In genomic region chr5:117764496-117764895, GRCm38 (mm10) we compare ENCODE assay signal across 23 mouse cellular contexts. TPM values are rescaled to one million over a fixed set of nuclear protein-coding genes. Genes with fewer than 3 reads are reported as not detected.
DNase-seq lines count a peak whose midpoint lies in the region; ATAC-seq and TF ChIP-seq lines count a peak whose summit lies in the region.
"Had no signal": no experiment of that assay in that cellular context is flagged by ENCODE, and none has a peak within 500 bp of the region (broad histone marks: within the 10 kb centered on the region; RNA-seq: fewer than 3 reads in every experiment).

No protein-coding gene starts in this region.

- DNase-seq in cerebellum, postnatal 36 days: peak; percentile 14 to 16
- DNase-seq in cerebellum, adult 11-12 months: no peak
- peak; percentile 25 for DNase-seq in left cerebral cortex, postnatal 4 days
- DNase-seq in left cerebral cortex, adult 2 months (ENCODE audit: extremely low spot score in 1 of 2, low spot score in 2 of 2): no peak
- peak; percentile 90 for DNase-seq in kidney, adult 9 months
- peak; percentile 84 to 92 for DNase-seq in kidney, postnatal 36 days
- DNase-seq in lung, postnatal 4 days: no peak
- DNase-seq: adrenal gland, postnatal 36 days; embryo, embryonic 11 days; forebrain, postnatal 0 days; heart, postnatal 10 days; liver, postnatal 0 days; lung, postnatal 10 days; retina, postnatal 1 day had no signal

- peaks cover 9% of the 10 kb centered on the region for H3K36me3 ChIP-seq in hindbrain, embryonic 16.5 days (ENCODE audit: control insufficient read depth, insufficient read depth, low read length)
- H3K36me3 ChIP-seq: heart, embryonic 10.5 days; limb, embryonic 10.5 days had no signal

- no peak overlapping the region for H3K27ac ChIP-seq in left cerebral cortex, adult 2 months
- H3K27ac ChIP-seq in hindbrain, embryonic 16.5 days (ENCODE audit: low read depth, low read length): no peak overlapping the region
- H3K27ac ChIP-seq: heart, embryonic 10.5 days; hindbrain, embryonic 13.5 days; layer of hippocampus, adult 2 months; limb, embryonic 10.5 days; midbrain, embryonic 15.5 days had no signal

- H3K4me1 ChIP-seq in hindbrain, embryonic 16.5 days (ENCODE audit: control insufficient read depth, insufficient read depth, low read depth, low read length): no peaks in the 10 kb centered on the region
- H3K4me1 ChIP-seq: heart, embryonic 10.5 days; hindbrain, embryonic 13.5 days; limb, embryonic 10.5 days; megakaryocyte, embryonic 14.5 days; midbrain, embryonic 15.5 days had no signal

- 74% methylated on average over 9 of the region's 9 CpGs for WGBS in hindbrain, embryonic 16.5 days

- intact Hi-C loops in left cerebral cortex, postnatal 4 days (cut with DNase I): no loop called here
- intact Hi-C loops in left cerebral cortex, adult 2 months (cut with DNase I): no loop called here

- H3K9ac ChIP-seq in hindbrain, embryonic 16.5 days (ENCODE audit: low read depth, low read length): no peak overlapping the region
- H3K9ac ChIP-seq: forebrain, postnatal 0 days; hindbrain, embryonic 13.5 days; liver, postnatal 0 days; midbrain, embryonic 15.5 days had no signal

- ATAC-seq in hindbrain, embryonic 16.5 days: no peak
- ATAC-seq: forebrain, postnatal 0 days; liver, postnatal 0 days; midbrain, embryonic 15.5 days had no signal

- H3K4me3 ChIP-seq in left cerebral cortex, adult 2 months: no peak overlapping the region
- H3K4me3 ChIP-seq in hindbrain, embryonic 16.5 days (ENCODE audit: low read length): no peak overlapping the region
- H3K4me3 ChIP-seq: heart, embryonic 10.5 days; hindbrain, embryonic 13.5 days; layer of hippocampus, adult 2 months; limb, embryonic 10.5 days; megakaryocyte, embryonic 14.5 days; midbrain, embryonic 15.5 days had no signal

- no peak for TF ChIP-seq CTCF in left cerebral cortex, adult 2 months (IDR thresholded peaks at IDR 0.05)

- H3K9me3 ChIP-seq in hindbrain, embryonic 16.5 days (ENCODE audit: control insufficient read depth, low read length): no peaks in the 10 kb centered on the region
- H3K9me3 ChIP-seq: heart, embryonic 10.5 days; hindbrain, embryonic 13.5 days; limb, embryonic 10.5 days; midbrain, embryonic 15.5 days had no signal

- H3K27me3 ChIP-seq in hindbrain, embryonic 16.5 days (replicated peaks; ENCODE audit: control insufficient read depth, insufficient read depth, low read length): no peaks in the 10 kb centered on the region
- H3K27me3 ChIP-seq: CH12.LX; hindbrain, embryonic 13.5 days; megakaryocyte, embryonic 14.5 days; midbrain, embryonic 15.5 days had no signal

- no peak overlapping the region for H3K4me2 ChIP-seq in hindbrain, embryonic 16.5 days (ENCODE audit: low read length)
- H3K4me2 ChIP-seq: hindbrain, embryonic 13.5 days; midbrain, embryonic 15.5 days had no signal

RNA-seq across cellular contexts. Expression of gene Nos1, which starts 16.3 kb away (rescaled TPM):
- total RNA-seq in left cerebral cortex, postnatal 4 days (2021): 10 to 100 TPM; 36.0 to 42.2 TPM
- 10 to 100 TPM; 34.5 to 41.2 TPM for total RNA-seq in left cerebral cortex, adult 2 months (2021)
- 2.8 and 3.1 TPM in 2 replicates for polyA plus RNA-seq in hindbrain, embryonic 16.5 days (2015; fragmentation: Nextera tagmentation; extraction: Ambion mirVana)
- total RNA-seq: neutrophil, adult 5-6 weeks had no signal
- polyA plus RNA-seq: liver, postnatal 0 days had no signal

Comparison
In these comparisons a context has a peak if more than half of its experiments do, and no peak if none do; other contexts are left out.
1. DNase-seq: peak in cerebellum, postnatal 36 days (2 of 2), left cerebral cortex, postnatal 4 days (single experiment), kidney, adult 9 months (single experiment) and kidney, postnatal 36 days (2 of 2); none in cerebellum, adult 11-12 months (single experiment), left cerebral cortex, adult 2 months (0 of 2) and lung, postnatal 4 days (0 of 2).